Mouse (Mus musculus): ENCODE measurements at regions not wholly inside any gene's neighbourhood (a gene's known extent, or its start where the extent isn't known, plus 50 kb on each side); places are given as distances from the start of the nearest gene placed in this dataset.

- H3K9me3 ChIP-seq (replicated peaks), result no peaks in the 10 kb centered on the region
- ATAC-seq (ENCODE audit: insufficient number of reproducible peaks, low FRiP score, low TSS enrichment, low read depth), result no peak
- 67% methylated on average over 6 of the region's 6 CpGs for WGBS
- H3K27ac ChIP-seq (replicated peaks), result no peak overlapping the region
- H3K4me2 ChIP-seq (replicated peaks), result no peak overlapping the region
- no peaks in the 10 kb centered on the region for H3K27me3 ChIP-seq
- no peaks in the 10 kb centered on the region for H3K4me1 ChIP-seq
- no peak overlapping the region for H3K4me3 ChIP-seq (replicated peaks)
- no peak overlapping the region for H3K9ac ChIP-seq
- no peaks in the 10 kb centered on the region for H3K36me3 ChIP-seq
Observed at GRCm38 (mm10) chr7:69994540-69995303, 371.8 kb downstream of the Nr2f2 start.

- Histone ChIP-seq H3K4me3 (replicated peaks) (peak overlapping the region; percentile 19), H3K36me3 (no peaks in the 10 kb centered on the region), H3K9ac (no peak overlapping the region), H3K27ac (replicated peaks) (no peak overlapping the region), H3K4me2 (replicated peaks) (peak overlapping the region; percentile 43), H3K4me1 (no peaks in the 10 kb centered on the region), H3K27me3 (no peaks in the 10 kb centered on the region), H3K9me3 (replicated peaks) (no peaks in the 10 kb centered on the region)
- 5% methylated on average over 21 of the region's 21 CpGs for WGBS
- ATAC-seq (ENCODE audit: insufficient number of reproducible peaks, low FRiP score, low TSS enrichment, low read depth), result no peak
Observed at GRCm38 (mm10) chr7:69992383-69993327, 373.9 kb downstream of the Nr2f2 start.

DNA sequence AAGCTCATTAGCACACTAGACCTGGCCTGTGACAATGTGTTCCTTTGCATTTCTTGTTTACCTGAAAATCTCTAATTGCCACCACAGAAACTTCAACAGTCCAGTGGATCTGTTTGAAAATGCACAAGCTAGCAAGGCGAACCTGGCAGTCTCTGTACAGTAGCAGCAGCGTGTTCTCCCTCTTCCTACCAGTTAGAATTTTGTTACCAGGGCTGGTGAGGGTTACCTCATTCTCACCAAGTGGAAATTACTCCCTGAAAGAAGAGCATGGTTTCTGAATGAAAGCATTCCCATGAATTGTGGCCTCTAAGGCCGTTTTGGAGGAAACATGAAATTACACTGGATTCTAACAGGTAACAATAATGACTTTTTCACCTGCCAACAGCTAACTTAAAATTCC lies 374.6 kb downstream of the Nr2f2 start:
- H3K36me3 ChIP-seq, result no peaks in the 10 kb centered on the region
- no peak overlapping the region for H3K27ac ChIP-seq (replicated peaks)
- H3K9ac ChIP-seq, result no peak overlapping the region
- no peaks in the 10 kb centered on the region for H3K9me3 ChIP-seq (replicated peaks)
- no peak overlapping the region for H3K4me2 ChIP-seq (replicated peaks)
- 26% methylated on average over 3 of the region's 3 CpGs for WGBS
- ATAC-seq (ENCODE audit: insufficient number of reproducible peaks, low FRiP score, low TSS enrichment, low read depth), result no peak
- no peak overlapping the region for H3K4me3 ChIP-seq (replicated peaks)
- H3K4me1 ChIP-seq, result no peaks in the 10 kb centered on the region
- H3K27me3 ChIP-seq, result no peaks in the 10 kb centered on the region

- ATAC-seq (ENCODE audit: insufficient number of reproducible peaks, low FRiP score, low TSS enrichment, low read depth), result no peak
- Histone ChIP-seq H3K36me3 (no peaks in the 10 kb centered on the region), H3K4me2 (replicated peaks) (no peak overlapping the region), H3K4me3 (replicated peaks) (no peak overlapping the region), H3K4me1 (no peaks in the 10 kb centered on the region), H3K27me3 (no peaks in the 10 kb centered on the region), H3K9me3 (replicated peaks) (no peaks in the 10 kb centered on the region), H3K27ac (replicated peaks) (no peak overlapping the region), H3K9ac (no peak overlapping the region)
- 18% methylated on average over 5 of the region's 5 CpGs for WGBS
Observed at GRCm38 (mm10) chr7:69988704-69989103, 377.8 kb downstream of the Nr2f2 start.

DNA sequence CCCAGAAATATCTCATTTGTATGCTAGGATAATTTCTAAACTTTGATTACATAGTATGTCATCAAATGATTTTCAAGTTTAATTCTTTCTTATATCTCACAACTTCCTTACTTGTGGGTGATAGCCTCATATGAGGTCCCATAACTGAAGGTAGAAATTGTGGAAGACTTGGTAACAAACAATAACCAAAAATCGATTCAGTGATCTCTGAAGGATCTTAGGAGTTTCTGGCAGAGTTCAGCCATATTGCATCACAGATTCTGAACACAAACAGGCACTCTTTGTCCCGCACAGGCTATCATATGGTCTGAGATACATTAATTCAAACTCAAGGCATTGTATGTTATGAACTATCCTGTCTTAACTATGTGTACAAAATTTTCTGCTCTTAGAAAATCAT lies 385.2 kb downstream of the Nr2f2 start:
- Histone ChIP-seq H3K4me1 (no peaks in the 10 kb centered on the region), H3K9ac (no peak overlapping the region), H3K4me3 (replicated peaks) (no peak overlapping the region), H3K9me3 (replicated peaks) (no peaks in the 10 kb centered on the region), H3K27ac (replicated peaks) (no peak overlapping the region), H3K36me3 (no peaks in the 10 kb centered on the region), H3K4me2 (replicated peaks) (no peak overlapping the region), H3K27me3 (no peaks in the 10 kb centered on the region)
- no peak for ATAC-seq (ENCODE audit: insufficient number of reproducible peaks, low FRiP score, low TSS enrichment, low read depth)
- WGBS, result 64% methylated on average over 2 of the region's 2 CpGs

DNA sequence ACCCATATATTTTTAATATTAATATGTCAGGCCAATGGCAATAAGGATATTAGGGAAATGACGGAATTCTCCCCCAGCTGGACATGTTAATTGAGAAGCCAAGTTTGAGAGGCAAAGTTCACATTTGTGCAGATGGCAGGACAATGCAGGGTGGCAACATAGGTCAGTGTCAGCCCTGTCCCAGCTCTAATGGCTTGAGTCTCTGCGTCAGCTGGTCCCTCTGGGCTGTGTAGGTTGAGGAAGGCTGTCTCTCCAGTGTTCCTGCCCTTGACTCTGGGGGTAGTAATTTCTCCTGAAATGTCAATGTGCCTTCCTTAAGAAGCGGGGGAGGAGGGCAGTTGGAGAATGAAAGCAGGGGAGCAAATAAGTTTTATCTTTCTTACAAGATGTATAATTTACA lies 390.2 kb downstream of the Nr2f2 start:
- Histone ChIP-seq H3K27ac (replicated peaks) (no peak overlapping the region), H3K27me3 (no peaks in the 10 kb centered on the region), H3K4me3 (replicated peaks) (no peak overlapping the region), H3K9me3 (replicated peaks) (no peaks in the 10 kb centered on the region), H3K4me2 (replicated peaks) (no peak overlapping the region), H3K36me3 (no peaks in the 10 kb centered on the region), H3K4me1 (no peaks in the 10 kb centered on the region), H3K9ac (no peak overlapping the region)
- WGBS, result 79% methylated on average over 3 of the region's 3 CpGs
- ATAC-seq (ENCODE audit: insufficient number of reproducible peaks, low FRiP score, low TSS enrichment, low read depth), result no peak

DNA sequence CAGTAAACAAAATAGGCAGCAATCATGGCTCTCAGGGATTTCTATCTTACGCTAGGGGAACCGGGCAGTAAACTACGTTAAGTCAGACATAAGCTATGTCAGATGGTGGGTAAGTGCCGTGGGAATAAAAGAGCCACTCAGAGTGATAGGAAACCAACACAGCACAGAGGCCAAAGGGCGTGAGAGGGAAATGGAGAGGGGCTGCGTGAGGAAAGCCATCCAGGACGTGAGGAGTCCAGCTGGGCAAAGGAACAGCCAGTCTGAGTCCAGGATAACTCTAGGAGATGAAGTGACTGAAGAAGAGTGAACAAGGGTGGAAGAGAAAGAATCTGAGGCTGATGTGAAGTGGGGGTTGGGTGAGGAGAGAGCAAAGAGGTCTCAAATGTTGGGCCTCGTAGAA lies 402.5 kb downstream of the Nr2f2 start:
- 57% methylated on average over 8 of the region's 8 CpGs for WGBS
- no peak overlapping the region for H3K4me2 ChIP-seq (replicated peaks)
- no peaks in the 10 kb centered on the region for H3K27me3 ChIP-seq
- H3K9me3 ChIP-seq (replicated peaks), result no peaks in the 10 kb centered on the region
- H3K9ac ChIP-seq, result no peak overlapping the region
- ATAC-seq (ENCODE audit: insufficient number of reproducible peaks, low FRiP score, low TSS enrichment, low read depth), result no peak
- H3K4me1 ChIP-seq, result no peaks in the 10 kb centered on the region
- H3K27ac ChIP-seq (replicated peaks), result no peak overlapping the region
- H3K4me3 ChIP-seq (replicated peaks), result no peak overlapping the region
- no peaks in the 10 kb centered on the region for H3K36me3 ChIP-seq

DNA sequence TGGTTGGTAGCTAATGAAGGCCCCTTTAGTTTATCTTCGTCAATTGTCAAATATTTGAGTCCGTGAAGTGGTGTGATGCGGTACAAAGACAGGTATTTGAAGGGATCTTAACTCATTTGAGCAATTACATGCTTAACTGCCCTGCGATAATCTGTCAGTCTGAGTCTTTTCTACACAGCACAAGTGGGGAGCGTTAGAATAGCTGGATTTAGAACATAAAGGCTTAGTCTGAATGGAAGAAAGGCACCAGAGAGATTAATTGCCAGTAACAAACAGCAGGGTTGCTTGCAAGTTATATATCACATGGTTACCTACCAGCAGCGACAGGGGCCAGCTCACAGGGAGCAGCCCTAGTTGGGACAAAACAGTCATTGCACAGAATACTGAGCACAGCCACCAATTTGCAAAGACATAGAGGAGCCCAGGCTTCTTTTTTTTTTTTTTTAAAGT lies 416.3 kb downstream of the Nr2f2 start:
- no peak for ATAC-seq (ENCODE audit: insufficient number of reproducible peaks, low FRiP score, low TSS enrichment, low read depth)
- Histone ChIP-seq H3K4me1 (peaks cover 3% of the 10 kb centered on the region; the same call in 1 of the 2 replicates), H3K36me3 (no peaks in the 10 kb centered on the region), H3K4me2 (replicated peaks) (no peak overlapping the region), H3K27me3 (no peaks in the 10 kb centered on the region), H3K4me3 (replicated peaks) (no peak overlapping the region), H3K9ac (no peak overlapping the region), H3K9me3 (replicated peaks) (no peaks in the 10 kb centered on the region), H3K27ac (replicated peaks) (no peak overlapping the region)
- 35% methylated on average over 6 of the region's 6 CpGs for WGBS

DNA sequence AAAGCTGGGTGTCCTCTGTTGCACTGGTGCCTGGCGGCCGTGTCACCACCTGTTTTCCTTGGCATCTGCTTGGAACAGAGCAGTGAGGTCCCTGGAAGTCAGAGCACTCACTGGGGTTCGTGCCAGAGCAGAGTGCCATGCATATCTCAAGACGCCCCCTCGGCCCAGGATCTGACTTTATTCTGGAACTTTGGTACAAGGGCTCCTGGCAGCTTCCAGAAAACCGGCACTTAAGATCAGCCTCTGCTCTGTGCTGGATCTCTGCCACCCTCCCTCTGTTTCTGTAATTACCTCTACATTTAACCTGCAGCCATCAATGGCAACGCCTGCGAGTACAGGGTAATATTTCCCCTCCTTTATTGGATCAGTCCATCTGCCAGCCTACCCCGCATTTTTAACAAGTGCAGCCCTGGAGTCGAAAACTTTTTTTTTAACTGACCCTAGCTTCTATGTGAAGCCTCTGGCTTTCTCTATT lies 416.9 kb downstream of the Nr2f2 start:
- H3K9me3 ChIP-seq (replicated peaks), result no peaks in the 10 kb centered on the region
- H3K27me3 ChIP-seq, result no peaks in the 10 kb centered on the region
- no peak overlapping the region for H3K27ac ChIP-seq (replicated peaks)
- no peak overlapping the region for H3K4me2 ChIP-seq (replicated peaks)
- no peak for ATAC-seq (ENCODE audit: insufficient number of reproducible peaks, low FRiP score, low TSS enrichment, low read depth)
- no peaks in the 10 kb centered on the region for H3K36me3 ChIP-seq
- H3K4me3 ChIP-seq (replicated peaks), result no peak overlapping the region
- 45% methylated on average over 10 of the region's 10 CpGs for WGBS
- H3K4me1 ChIP-seq, result peaks cover 3% of the 10 kb centered on the region; the same call in 1 of the 2 replicates
- H3K9ac ChIP-seq, result no peak overlapping the region

DNA sequence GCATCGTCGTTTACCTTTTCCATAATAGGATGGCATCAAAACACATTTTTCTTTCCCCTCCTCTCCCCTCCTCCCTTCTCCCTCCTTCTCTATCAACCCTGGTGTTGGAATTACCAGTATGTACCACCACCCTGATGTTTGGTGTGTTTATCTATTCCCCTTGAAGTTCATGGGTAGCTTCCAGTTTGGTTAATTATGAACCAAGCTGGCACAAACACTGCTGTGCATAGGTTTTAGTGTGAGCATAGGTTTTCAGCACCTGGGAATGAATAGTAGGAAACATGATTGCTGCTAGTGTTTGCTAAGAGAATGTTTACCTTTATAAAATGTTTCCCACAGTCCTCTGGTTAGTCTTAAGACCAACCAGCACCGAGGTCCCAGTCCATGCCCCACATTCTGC lies 420.1 kb downstream of the Nr2f2 start:
- Histone ChIP-seq H3K9ac (no peak overlapping the region), H3K27me3 (no peaks in the 10 kb centered on the region), H3K36me3 (no peaks in the 10 kb centered on the region), H3K9me3 (replicated peaks) (no peaks in the 10 kb centered on the region), H3K4me2 (replicated peaks) (no peak overlapping the region), H3K4me3 (replicated peaks) (no peak overlapping the region), H3K27ac (replicated peaks) (no peak overlapping the region), H3K4me1 (peaks cover 3% of the 10 kb centered on the region; the same call in 1 of the 2 replicates)
- WGBS, result 90% methylated on average over 3 of the region's 3 CpGs
- no peak for ATAC-seq (ENCODE audit: insufficient number of reproducible peaks, low FRiP score, low TSS enrichment, low read depth)

GRCm38 (mm10) chr7:69941881-69942280 lies 424.7 kb downstream of the Nr2f2 start:
- Histone ChIP-seq H3K4me1 (no peaks in the 10 kb centered on the region), H3K27ac (replicated peaks) (no peak overlapping the region), H3K27me3 (no peaks in the 10 kb centered on the region), H3K9ac (no peak overlapping the region), H3K36me3 (no peaks in the 10 kb centered on the region), H3K4me3 (replicated peaks) (no peak overlapping the region), H3K9me3 (replicated peaks) (no peaks in the 10 kb centered on the region), H3K4me2 (replicated peaks) (no peak overlapping the region)
- WGBS, result 93% methylated on average over 6 of the region's 6 CpGs
- ATAC-seq (ENCODE audit: insufficient number of reproducible peaks, low FRiP score, low TSS enrichment, low read depth), result no peak

Measured in embryonic facial prominence, embryonic 15.5 days (tissue).